Mouse (Mus musculus) C2C12 (cell line): ENCODE measurements around the gene Rundc3a.

Source experiments
- CEBPB ChIP-seq: IDR thresholded peaks from one replicate; pipeline ENCODE4 v1.6.1; 2011; ENCODE audit warnings: low read depth, mild to moderate bottlenecking, control low read depth, moderate library complexity
- CTCF ChIP-seq: IDR thresholded peaks from one replicate; pipeline ENCODE4 v1.5.1; 2011; ENCODE audit not compliant: control insufficient read depth, insufficient read depth, insufficient read length
- FOSL1 ChIP-seq: IDR thresholded peaks from one replicate; pipeline ENCODE4 v1.8.0; 2011; ENCODE audit warnings: mild to moderate bottlenecking, low read length; ENCODE audit not compliant: poor library complexity, insufficient read depth, severe bottlenecking
- MAX ChIP-seq: IDR thresholded peaks from one replicate; pipeline ENCODE4 v1.6.1; 2011; ENCODE audit warnings: mild to moderate bottlenecking, control low read depth
- MYOD1 ChIP-seq: IDR thresholded peaks from one replicate; pipeline ENCODE4 v1.6.1; 2011; ENCODE audit warnings: low read depth; ENCODE audit not compliant: control insufficient read depth, insufficient read length
- MYOG ChIP-seq: IDR thresholded peaks from one replicate; pipeline ENCODE4 v1.6.1; 2011; ENCODE audit not compliant: control insufficient read depth, insufficient read length; ENCODE audit errors: extremely low read depth
- USF1 ChIP-seq: IDR thresholded peaks from one replicate; pipeline ENCODE4 v1.6.1; 2011; ENCODE audit warnings: low read depth, mild to moderate bottlenecking, control low read depth, moderate library complexity

- no peak for TF ChIP-seq MYOG
- no peak for TF ChIP-seq CTCF
- TF ChIP-seq MAX, result no peak
- TF ChIP-seq MYOD1, result no peak
- TF ChIP-seq USF1, result no peak
- no peak for TF ChIP-seq CEBPB
- no peak for TF ChIP-seq FOSL1
Observed at GRCm38 (mm10) chr11:102347683-102348082, 45.5 kb upstream of the Rundc3a start.
